Mouse (Mus musculus) limb, embryonic 12.5 days (tissue): ENCODE results near the gene Card14. TPM values are rescaled to one million over a fixed set of nuclear protein-coding genes. Genes with fewer than 3 reads are reported as not detected.
"Not testable (repeated sequence)": the region's sequence is repeated elsewhere in the genome, so short reads cannot be mapped to it uniquely, and the experiment has no call there.

ENCODE experiments used
- ATAC-seq: fragments of 200-750 bp; cut with Nextera tagmentation; 2 replicates; pipeline ENCODE4 v1.8.0; 2017; ENCODE audit warnings: low read depth, moderate TSS enrichment; ENCODE audit not compliant: insufficient number of reproducible peaks, insufficient read depth, low FRiP score, low TSS enrichment
- H3K27ac ChIP-seq: fragments of 300-500 bp; sonication (generic); 2 replicates; pipeline ENCODE4 v1.5.1; 2016; ENCODE audit warnings: mild to moderate bottlenecking, moderate library complexity
- H3K27me3 ChIP-seq: fragments of 300-500 bp; sonication (generic); 2 replicates; pipeline ENCODE4 v1.6.1; 2016; ENCODE audit warnings: mild to moderate bottlenecking, moderate library complexity
- H3K36me3 ChIP-seq: fragments of 300-500 bp; sonication (generic); 2 replicates; pipeline ENCODE4 v1.6.1; 2016; ENCODE audit warnings: mild to moderate bottlenecking, moderate library complexity
- H3K4me1 ChIP-seq: fragments of 300-500 bp; sonication (generic); replicated peaks from 2 replicates; pipeline ENCODE4 v1.6.1; 2016
- H3K4me2 ChIP-seq: fragments of 300-500 bp; sonication (generic); 2 replicates; pipeline ENCODE4 v1.6.1; 2016; ENCODE audit warnings: mild to moderate bottlenecking, moderate library complexity
- H3K4me3 ChIP-seq: fragments of 300-500 bp; sonication (generic); replicated peaks from 2 replicates; pipeline ENCODE4 v1.5.1; 2016; ENCODE audit warnings: mild to moderate bottlenecking
- H3K9ac ChIP-seq: fragments of 300-500 bp; sonication (generic); replicated peaks from 2 replicates; pipeline ENCODE4 v1.6.1; 2016; ENCODE audit warnings: mild to moderate bottlenecking, moderate library complexity
- H3K9me3 ChIP-seq: fragments of 300-500 bp; sonication (generic); 2 replicates; pipeline ENCODE4 v1.6.1; 2016; ENCODE audit warnings: mild to moderate bottlenecking, moderate library complexity
- WGBS: fragments of 180-500 bp; shearing (Covaris S2); methylation state at CpG from one replicate; pipeline ENCODE4 v1.1.7; 2016; 5-methylcytosine and 5-hydroxymethylcytosine counted together
- polyA plus RNA-seq: library from polyadenylated mRNA; unstranded; fragments of >200 nt; fragmentation: Nextera tagmentation; extraction: Ambion mirVana; gene quantifications from 2 replicates; pipeline ENCODE4 v1.2.1, GENCODE M21; 2016

Gene Card14
- polyA plus RNA-seq = 0.27 and 0.56 TPM in 2 replicates

GRCm38 (mm10) chr11:119307658-119307867, at the start of gene Card14:
Gene Card14 (plus strand): TSS chr11:119307768.
- Histone ChIP-seq H3K9ac (peak within 1 kb of the TSS; percentile 18; the same call in 1 of the 2 replicates), H3K9me3 (no peaks in the 10 kb centered on the region), H3K36me3 (no peaks in the 10 kb centered on the region), H3K4me3 (no peak within 1 kb of the TSS), H3K27me3 (peaks cover 47% of the 10 kb centered on the region), H3K4me2 (peak within 1 kb of the TSS; percentile 25), H3K27ac (peak within 1 kb of the TSS; percentile 51; the same call in 1 of the 2 replicates), H3K4me1 (peaks cover 13% of the 10 kb centered on the region)
- no peak for ATAC-seq
- 41% methylated on average over 1 of the region's 1 CpGs for whole genome bisulfite sequencing

- Histone ChIP-seq H3K27me3 (no peaks in the 10 kb centered on the region), H3K36me3 (no peaks in the 10 kb centered on the region), H3K4me3 (peak overlapping the region; percentile 26), H3K27ac (peak overlapping the region; percentile 50), H3K4me2 (peak overlapping the region; percentile 53), H3K4me1 (peaks cover 13% of the 10 kb centered on the region), H3K9me3 (no peaks in the 10 kb centered on the region), H3K9ac (peak overlapping the region; percentile 37; the same call in 1 of the 2 replicates)
- WGBS = 60% methylated on average over 9 of the region's 9 CpGs
- ATAC-seq = 0 out of 2 replicates have a peak, but pooled peaks have one; percentile 58
These were observed 49.4 kb upstream of the Card14 start for GRCm38 (mm10) chr11:119258216-119258571.

GRCm38 (mm10) chr11:119258572-119259322, 48.8 kb upstream of the Card14 start:
- H3K4me1 ChIP-seq = peaks cover 9% of the 10 kb centered on the region
- peak overlapping the region; percentile 53 for H3K4me2 ChIP-seq
- no peaks in the 10 kb centered on the region for H3K9me3 ChIP-seq
- 65% methylated on average over 23 of the region's 23 CpGs for WGBS
- H3K36me3 ChIP-seq = no peaks in the 10 kb centered on the region
- H3K4me3 ChIP-seq = peak overlapping the region; percentile 26
- no peak for ATAC-seq
- peak overlapping the region; percentile 50 for H3K27ac ChIP-seq
- peak overlapping the region; percentile 37; the same call in 1 of the 2 replicates for H3K9ac ChIP-seq
- H3K27me3 ChIP-seq = no peaks in the 10 kb centered on the region

GRCm38 (mm10) chr11:119259977-119260376, 47.6 kb upstream of the Card14 start:
- ATAC-seq = no peak
- H3K27ac ChIP-seq = no peak overlapping the region
- H3K27me3 ChIP-seq = no peaks in the 10 kb centered on the region
- peaks cover 9% of the 10 kb centered on the region for H3K4me1 ChIP-seq
- 80% methylated on average over 8 of the region's 8 CpGs for WGBS
- no peak overlapping the region for H3K4me3 ChIP-seq
- no peak overlapping the region for H3K9ac ChIP-seq
- H3K36me3 ChIP-seq = no peaks in the 10 kb centered on the region; the same call in 1 of the 2 replicates
- no peaks in the 10 kb centered on the region for H3K9me3 ChIP-seq
- no peak overlapping the region for H3K4me2 ChIP-seq

GRCm38 (mm10) chr11:119264413-119264812, 43.2 kb upstream of the Card14 start:
- WGBS = 89% methylated on average over 13 of the region's 13 CpGs
- Histone ChIP-seq H3K27me3 (no peaks in the 10 kb centered on the region), H3K9ac (no peak overlapping the region), H3K4me1 (peaks cover 15% of the 10 kb centered on the region), H3K4me2 (no peak overlapping the region), H3K27ac (no peak overlapping the region), H3K36me3 (no peaks in the 10 kb centered on the region; the same call in 1 of the 2 replicates), H3K4me3 (no peak overlapping the region), H3K9me3 (no peaks in the 10 kb centered on the region)
- no peak for ATAC-seq

- no peak overlapping the region for H3K27ac ChIP-seq
- no peak overlapping the region for H3K4me2 ChIP-seq
- WGBS = 87% methylated on average over 7 of the region's 7 CpGs
- no peak overlapping the region for H3K9ac ChIP-seq
- no peak overlapping the region for H3K4me3 ChIP-seq
- ATAC-seq = no peak
- no peaks in the 10 kb centered on the region for H3K9me3 ChIP-seq
- no peaks in the 10 kb centered on the region for H3K27me3 ChIP-seq
- H3K4me1 ChIP-seq = peaks cover 15% of the 10 kb centered on the region
- H3K36me3 ChIP-seq = no peaks in the 10 kb centered on the region; the same call in 1 of the 2 replicates
These were observed 41.8 kb upstream of the Card14 start for GRCm38 (mm10) chr11:119265811-119266210.

- H3K4me2 ChIP-seq = peak overlapping the region; percentile 93
- H3K9ac ChIP-seq = no peak overlapping the region
- peaks cover 8% of the 10 kb centered on the region; the same call in 1 of the 2 replicates for H3K36me3 ChIP-seq
- H3K27me3 ChIP-seq = no peaks in the 10 kb centered on the region
- H3K27ac ChIP-seq = no peak overlapping the region
- peak overlapping the region; percentile 66; the same call in 1 of the 2 replicates for H3K4me3 ChIP-seq
- H3K4me1 ChIP-seq = peaks cover 15% of the 10 kb centered on the region
- ATAC-seq = peak; percentile 32
- no peaks in the 10 kb centered on the region for H3K9me3 ChIP-seq
- WGBS = 67% methylated on average over 6 of the region's 6 CpGs
These were observed 40.3 kb upstream of the Card14 start for GRCm38 (mm10) chr11:119267241-119267674.

GRCm38 (mm10) chr11:119267768-119268556, 39.6 kb upstream of the Card14 start, which contains the start of gene Gaa:
Gene Gaa (plus strand): TSS chr11:119267887.
- Histone ChIP-seq H3K4me2 (peak within 1 kb of the TSS; percentile 93), H3K36me3 (peaks cover 14% of the 10 kb centered on the region), H3K27ac (no peak within 1 kb of the TSS), H3K4me3 (peak within 1 kb of the TSS; percentile 66), H3K27me3 (no peaks in the 10 kb centered on the region), H3K9ac (peak within 1 kb of the TSS; percentile 72), H3K9me3 (no peaks in the 10 kb centered on the region), H3K4me1 (peaks cover 15% of the 10 kb centered on the region)
- 5% methylated on average over 52 of the region's 52 CpGs for WGBS
- ATAC-seq = peak; percentile 80

GRCm38 (mm10) chr11:119268557-119269195, 38.9 kb upstream of the Card14 start:
- H3K36me3 ChIP-seq = peaks cover 21% of the 10 kb centered on the region
- H3K9ac ChIP-seq = peak overlapping the region; percentile 72; the same call in 1 of the 2 replicates
- WGBS = 82% methylated on average over 16 of the region's 16 CpGs
- H3K27me3 ChIP-seq = no peaks in the 10 kb centered on the region
- H3K9me3 ChIP-seq = no peaks in the 10 kb centered on the region
- H3K27ac ChIP-seq = no peak overlapping the region
- no peak for ATAC-seq
- peak overlapping the region; percentile 93 for H3K4me2 ChIP-seq
- peaks cover 15% of the 10 kb centered on the region for H3K4me1 ChIP-seq
- peak overlapping the region; percentile 66 for H3K4me3 ChIP-seq

GRCm38 (mm10) chr11:119272492-119272891, 35.1 kb upstream of the Card14 start:
- not testable (repeated sequence) for H3K27ac ChIP-seq, ATAC-seq, H3K9ac ChIP-seq, H3K4me3 ChIP-seq, H3K27me3 ChIP-seq, H3K4me2 ChIP-seq, H3K9me3 ChIP-seq
- H3K4me1 ChIP-seq = peaks cover 11% of the 10 kb centered on the region
- 69% methylated on average over 3 of the region's 3 CpGs for WGBS
- peaks cover 47% of the 10 kb centered on the region for H3K36me3 ChIP-seq
